Mouse (Mus musculus): Measurements from ENCODE around the gene C9orf72.
"Not testable (repeated sequence)": the region's sequence is repeated elsewhere in the genome, so short reads cannot be mapped to it uniquely, and the experiment has no call there.

C9orf72 gene

GRCm38 (mm10) chr4:35225734-35226495 lies at the start of gene C9orf72:
Gene C9orf72 (minus strand): TSS chr4:35226175.
- in situ Hi-C loops (cut with MboI, MseI), result loop anchor here (5.0 kb wide), 1 partner anchor 69 kb away; the partner anchor contains the start of gene Mob3b

DNA sequence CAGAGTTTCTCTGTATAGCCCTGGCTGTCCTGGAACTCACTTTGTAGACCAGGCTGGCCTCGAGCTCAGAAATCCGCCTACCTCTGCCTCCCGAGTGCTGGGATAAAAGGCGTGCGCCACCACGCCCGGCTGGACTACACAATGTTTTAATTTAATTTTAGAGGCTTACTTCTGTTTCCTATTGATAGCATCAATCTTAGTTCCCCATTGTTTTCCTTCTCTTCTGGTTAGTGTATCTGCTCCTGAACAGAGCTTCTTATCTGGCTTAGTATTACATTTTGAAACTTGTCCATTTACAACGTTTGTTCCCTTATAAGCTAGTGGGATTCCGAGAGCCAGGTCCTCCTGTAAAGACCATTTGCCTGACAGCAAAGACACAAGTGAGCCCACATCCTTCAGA lies 33.0 kb upstream of the C9orf72 start:
- in situ Hi-C loops (cut with MboI, MseI), result no loop called here

GRCm38 (mm10) chr4:35244023-35244422 lies 18.0 kb upstream of the C9orf72 start:
- in situ Hi-C loops (cut with MboI, MseI), result no loop called here

DNA sequence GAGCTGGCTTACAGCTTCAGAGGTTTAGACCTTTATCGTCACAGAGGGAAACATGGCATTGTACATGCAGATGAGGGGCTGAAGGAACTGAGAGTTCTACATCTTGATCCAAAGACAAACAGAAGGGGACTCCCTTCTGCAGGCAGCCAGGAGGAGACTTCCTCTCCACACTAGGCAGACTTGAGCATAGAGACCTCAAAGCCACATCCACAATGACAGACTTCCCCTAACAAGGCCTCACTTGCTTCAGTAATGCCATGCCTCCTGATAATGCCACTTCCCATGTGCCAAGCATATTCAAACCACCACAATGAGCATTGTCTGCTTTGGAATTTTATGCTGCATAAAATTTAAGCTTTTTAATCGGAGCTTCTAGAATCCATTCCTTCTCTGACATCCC lies 15.8 kb upstream of the C9orf72 start:
- in situ Hi-C loops (cut with MboI, MseI), result no loop called here

- in situ Hi-C loops (cut with MboI, MseI), result no loop called here
These were observed 12.7 kb upstream of the C9orf72 start for GRCm38 (mm10) chr4:35238696-35239095.

DNA sequence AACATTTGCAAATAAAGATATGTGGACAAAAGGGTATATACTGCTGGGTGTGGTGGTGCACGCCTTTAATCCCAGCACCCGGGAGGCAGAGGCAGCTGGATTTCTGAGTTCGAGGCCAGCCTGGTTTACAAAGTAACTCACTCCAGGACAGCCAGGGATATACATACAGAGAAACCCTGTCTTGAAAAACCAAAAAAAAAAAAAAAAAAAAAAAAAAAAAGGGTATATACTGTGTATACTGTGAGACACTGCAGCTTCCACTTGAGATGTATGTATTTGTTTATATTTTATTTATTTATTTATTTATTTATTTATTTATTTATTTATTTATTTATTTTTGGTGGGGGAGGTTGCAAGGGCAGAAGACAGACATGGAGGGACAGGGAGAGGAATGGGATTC lies 12.3 kb upstream of the C9orf72 start:
- in situ Hi-C loops (cut with MboI, MseI), result not testable (repeated sequence)

GRCm38 (mm10) chr4:35236313-35236712 lies 10.3 kb upstream of the C9orf72 start:
- in situ Hi-C loops (cut with MboI, MseI), result no loop called here

DNA sequence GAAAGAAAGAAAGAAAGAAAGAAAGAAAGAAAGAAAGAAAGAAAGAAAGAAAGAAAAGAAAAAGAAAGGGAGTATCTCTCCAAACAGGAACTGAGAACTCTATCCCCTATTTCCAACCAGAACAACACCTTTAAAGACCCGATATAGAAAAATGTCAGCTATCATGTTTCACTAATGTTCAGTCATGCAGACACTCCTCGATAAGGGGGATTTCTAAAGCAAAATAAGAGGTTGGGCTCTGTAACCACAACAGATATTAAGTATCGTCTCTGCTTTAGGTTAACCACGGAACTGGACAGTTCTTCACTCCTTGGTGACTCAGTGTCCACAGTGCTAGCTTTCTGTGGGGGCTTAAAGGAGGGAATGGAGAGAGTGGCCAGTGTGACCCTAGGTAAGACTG lies 2.3 kb upstream of the C9orf72 start:
- in situ Hi-C loops (cut with MboI, MseI), result loop anchor here (5.0 kb wide), 1 partner anchor 71 kb away; the partner anchor contains the start of gene Mob3b

GRCm38 (mm10) chr4:35226496-35226992 lies 569 bp upstream of the C9orf72 start:
- in situ Hi-C loops (cut with MboI, MseI), result loop anchor here (5.0 kb wide), 1 partner anchor 69 kb away; the partner anchor contains the start of gene Mob3b

GRCm38 (mm10) chr4:35225141-35225733 lies 738 bp downstream of the C9orf72 start:
- in situ Hi-C loops (cut with MboI, MseI), result loop anchor here (5.0 kb wide), 1 partner anchor 68 kb away; the partner anchor contains the start of gene Mob3b

GRCm38 (mm10) chr4:35224101-35224500 lies 1.9 kb downstream of the C9orf72 start:
- in situ Hi-C loops (cut with MboI, MseI), result no loop called here

DNA sequence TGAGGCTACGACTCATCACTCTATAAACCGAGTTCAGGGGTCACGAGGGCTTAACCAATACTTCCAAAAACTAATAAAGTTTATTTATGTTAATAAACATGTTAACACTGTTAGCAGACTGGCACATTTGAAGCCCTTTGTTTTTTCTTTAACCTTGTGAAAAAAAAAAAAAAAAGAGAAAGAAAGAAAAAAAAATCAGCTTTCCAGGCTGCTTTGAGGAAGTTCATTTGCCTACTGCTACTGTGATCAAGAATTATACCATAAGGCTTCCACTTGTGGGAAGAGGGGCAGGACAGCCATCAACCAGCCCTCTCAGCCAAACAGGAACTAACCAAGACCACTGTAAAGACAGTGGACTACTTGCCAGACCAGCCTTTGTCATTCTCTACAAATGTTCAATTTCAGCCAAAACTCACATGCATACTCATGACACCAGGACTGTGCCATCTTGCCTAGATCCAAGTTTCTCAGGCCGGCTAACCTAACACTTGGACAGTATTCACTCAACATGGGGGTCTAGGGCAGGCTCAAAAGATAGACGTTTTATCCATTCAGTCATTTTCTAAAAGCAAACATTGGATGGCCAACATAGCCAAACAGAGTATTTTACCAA lies 2.5 kb downstream of the C9orf72 start:
- in situ Hi-C loops (cut with MboI, MseI), result no loop called here

- in situ Hi-C loops (cut with MboI, MseI), result no loop called here
These were observed 4.1 kb downstream of the C9orf72 start for GRCm38 (mm10) chr4:35221903-35222302.

DNA sequence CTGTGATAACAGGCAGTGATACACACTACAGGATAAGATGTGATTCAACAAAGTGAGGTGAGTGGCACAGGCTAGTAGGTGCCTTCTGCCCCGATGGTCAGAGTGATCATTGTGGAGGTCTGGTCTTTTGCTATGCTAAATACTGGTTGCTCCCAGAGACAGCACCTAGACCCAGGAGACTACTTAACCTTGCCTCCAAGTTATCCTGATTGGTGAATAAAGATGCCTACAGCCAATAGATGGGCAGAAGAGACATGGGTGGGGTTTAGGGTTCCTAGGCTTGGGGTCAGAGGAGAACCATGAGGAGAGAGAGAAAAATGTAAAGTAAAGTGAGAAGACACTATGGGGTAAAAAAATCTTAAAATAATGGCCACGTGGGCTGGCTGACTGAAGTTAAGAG lies 4.8 kb downstream of the C9orf72 start:
- in situ Hi-C loops (cut with MboI, MseI), result no loop called here

GRCm38 (mm10) chr4:35220108-35220731 lies 5.8 kb downstream of the C9orf72 start:
- in situ Hi-C loops (cut with MboI, MseI), result no loop called here

- in situ Hi-C loops (cut with MboI, MseI), result loop anchor here (5.0 kb wide), 1 partner anchor 42 kb away; no protein-coding TSS in a partner anchor
These were observed 21.3 kb downstream of the C9orf72 start for GRCm38 (mm10) chr4:35204659-35205058.

DNA sequence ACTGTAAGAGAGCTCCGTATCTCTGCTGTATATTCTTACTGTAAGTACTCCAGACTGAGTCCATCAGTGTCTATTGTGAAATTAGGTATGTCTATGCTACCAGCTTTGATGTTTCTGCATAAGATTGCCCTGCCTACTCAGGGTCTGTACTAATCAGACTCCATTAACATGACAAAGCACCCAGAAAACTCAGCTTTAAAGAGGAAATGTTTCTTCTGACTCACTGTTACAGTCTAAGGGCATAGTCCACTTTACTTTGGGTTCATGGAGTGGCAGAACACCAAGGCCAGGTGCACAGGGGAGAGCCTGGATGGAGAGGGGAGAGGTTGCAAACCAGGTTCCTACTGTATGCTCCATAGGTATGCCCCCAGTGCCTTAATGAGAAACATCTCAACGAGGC lies 22.3 kb downstream of the C9orf72 start:
- in situ Hi-C loops (cut with MboI, MseI), result no loop called here

GRCm38 (mm10) chr4:35201700-35202099 lies 24.3 kb downstream of the C9orf72 start:
- in situ Hi-C loops (cut with MboI, MseI), result no loop called here

GRCm38 (mm10) chr4:35192725-35193124 lies 33.2 kb downstream of the C9orf72 start:
- in situ Hi-C loops (cut with MboI, MseI), result no loop called here

DNA sequence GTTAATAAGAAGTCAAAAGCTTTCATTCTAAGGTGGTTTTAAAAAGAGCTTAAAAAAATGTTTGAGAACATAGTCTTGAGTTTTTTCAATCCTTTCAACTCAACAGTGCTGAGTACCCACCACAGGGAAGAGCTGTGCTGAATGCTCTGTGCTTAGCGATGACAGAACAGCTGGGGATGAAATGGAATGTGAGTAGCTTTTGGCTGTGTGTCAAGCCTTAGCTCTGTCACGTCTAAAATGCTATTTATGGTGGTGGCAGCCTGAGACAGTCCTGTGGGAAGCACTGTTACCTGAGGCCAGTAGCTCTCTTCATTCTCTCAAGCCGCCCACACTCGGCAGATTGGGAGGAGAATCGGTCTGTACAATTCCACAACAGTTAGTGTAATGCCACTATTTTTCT lies 36.2 kb downstream of the C9orf72 start:
- in situ Hi-C loops (cut with MboI, MseI), result no loop called here

DNA sequence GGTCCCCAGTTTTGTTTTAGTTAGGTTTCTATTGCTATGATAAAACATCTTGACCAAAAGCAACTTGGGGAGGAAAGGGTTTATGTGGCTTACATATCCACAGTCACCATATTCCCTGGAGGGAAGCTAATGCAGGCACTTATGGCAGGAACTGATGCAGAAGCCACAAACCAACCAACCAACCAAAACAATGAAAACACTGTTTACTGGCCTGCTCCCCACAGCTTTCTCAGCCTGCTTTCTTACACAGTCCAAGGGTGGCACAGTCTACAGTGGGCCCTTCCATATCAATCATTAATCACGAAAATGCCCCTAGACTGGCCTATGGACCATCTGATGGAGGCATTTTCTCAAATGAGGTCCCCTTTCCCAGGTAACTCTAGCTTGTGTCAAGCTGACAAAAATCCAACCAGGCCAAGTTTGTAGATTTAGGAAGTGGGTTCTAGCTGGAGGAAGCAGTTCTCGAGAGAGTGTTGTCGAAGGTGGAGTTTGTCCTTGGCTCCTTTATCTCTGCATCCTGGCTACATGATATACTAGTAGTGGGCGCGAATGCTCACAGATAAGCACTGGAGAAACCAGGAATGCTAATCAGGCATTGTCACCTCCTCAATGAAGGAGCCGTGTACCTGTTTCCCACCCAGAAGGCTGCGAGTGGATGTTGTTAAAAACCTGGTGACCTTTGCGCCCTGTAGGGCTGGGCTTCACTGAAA lies 38.2 kb downstream of the C9orf72 start:
- in situ Hi-C loops (cut with MboI, MseI), result no loop called here

Measured in T-helper 2 cell (primary cell).